Mouse (Mus musculus) c-Kit-negative CD71-positive TER-119-positive erythroid progenitor cells, embryonic 14.5 days (primary cell): ENCODE measurements around the gene Nxn.

Experiments used
- DNase-seq: peaks from one replicate; pipeline ENCODE4 v3.0.0-alpha.2; 2013; ENCODE audit warnings: low read depth, low spot score

Nxn gene

GRCm38 (mm10) chr11:76303368-76303767, 95.6 kb downstream of the Nxn start:
- no peak for DNase-seq

- DNase-seq, result no peak
Observed at GRCm38 (mm10) chr11:76300862-76301261, 98.1 kb downstream of the Nxn start.

GRCm38 (mm10) chr11:76298457-76299000, 100.4 kb downstream of the Nxn start:
- DNase-seq, result no peak

GRCm38 (mm10) chr11:76297252-76297651, 101.7 kb downstream of the Nxn start:
- no peak for DNase-seq

- no peak for DNase-seq
Observed at GRCm38 (mm10) chr11:76294836-76295235, 104.1 kb downstream of the Nxn start.

- DNase-seq, result no peak
Observed at GRCm38 (mm10) chr11:76294078-76294477, 104.9 kb downstream of the Nxn start.

- no peak for DNase-seq
Observed at GRCm38 (mm10) chr11:76292831-76293230, 106.1 kb downstream of the Nxn start.

GRCm38 (mm10) chr11:76292398-76292797, 106.5 kb downstream of the Nxn start:
- DNase-seq, result no peak

- DNase-seq, result no peak
Observed at GRCm38 (mm10) chr11:76291960-76292359, 107.0 kb downstream of the Nxn start.

- no peak for DNase-seq
Observed at GRCm38 (mm10) chr11:76290367-76290766, 108.6 kb downstream of the Nxn start.

- DNase-seq, result no peak
Observed at GRCm38 (mm10) chr11:76288645-76289044, 110.3 kb downstream of the Nxn start.

- no peak for DNase-seq
Observed at GRCm38 (mm10) chr11:76287301-76287700, 111.6 kb downstream of the Nxn start.

GRCm38 (mm10) chr11:76286534-76287126, 112.3 kb downstream of the Nxn start:
- no peak for DNase-seq

- DNase-seq, result no peak
Observed at GRCm38 (mm10) chr11:76285431-76286075, 113.4 kb downstream of the Nxn start.

GRCm38 (mm10) chr11:76283841-76284240, 115.1 kb downstream of the Nxn start:
- DNase-seq, result no peak

- DNase-seq, result no peak
Observed at GRCm38 (mm10) chr11:76279971-76280370, 119.0 kb downstream of the Nxn start.

GRCm38 (mm10) chr11:76278960-76279852, 119.7 kb downstream of the Nxn start:
- DNase-seq, result no peak

- DNase-seq, result no peak
Observed at GRCm38 (mm10) chr11:76272440-76272839, 126.5 kb downstream of the Nxn start.

GRCm38 (mm10) chr11:76268521-76269065, 130.3 kb downstream of the Nxn start:
- DNase-seq, result no peak

- DNase-seq, result no peak
Observed at GRCm38 (mm10) chr11:76268001-76268459, 130.9 kb downstream of the Nxn start.

GRCm38 (mm10) chr11:76267550-76267949, 131.4 kb downstream of the Nxn start:
- DNase-seq, result no peak
